Mouse (Mus musculus) heart, embryonic 10.5 days (tissue): ENCODE results near the gene Agtr2. TPM values are rescaled to one million over a fixed set of nuclear protein-coding genes. Genes with fewer than 3 reads are reported as not detected.
"Not testable (repeated sequence)": the region's sequence is repeated elsewhere in the genome, so short reads cannot be mapped to it uniquely, and the experiment has no call there.

Source experiments
- DNase-seq: peaks from one replicate; pipeline ENCODE4 v3.0.0-alpha.2; 2017; ENCODE audit warnings: low spot score
- H3K27ac ChIP-seq: fragments of 300-500 bp; sonication (generic); 2 replicates; pipeline ENCODE4 v1.5.1; 2016; ENCODE audit warnings: mild to moderate bottlenecking
- H3K27me3 ChIP-seq: fragments of 300-500 bp; sonication (generic); 2 replicates; pipeline ENCODE4 v1.6.1; 2016; ENCODE audit warnings: mild to moderate bottlenecking; ENCODE audit not compliant: poor library complexity, insufficient read depth, severe bottlenecking
- H3K36me3 ChIP-seq: fragments of 300-500 bp; sonication (generic); 2 replicates; pipeline ENCODE4 v1.6.1; 2016; ENCODE audit warnings: mild to moderate bottlenecking, moderate library complexity
- H3K4me1 ChIP-seq: fragments of 300-500 bp; sonication (generic); 2 replicates; pipeline ENCODE4 v1.6.1; 2016; ENCODE audit warnings: mild to moderate bottlenecking
- H3K4me3 ChIP-seq: fragments of 300-500 bp; sonication (generic); 2 replicates; pipeline ENCODE4 v1.5.1; 2016; ENCODE audit warnings: mild to moderate bottlenecking, moderate library complexity
- H3K9me3 ChIP-seq: fragments of 300-500 bp; sonication (generic); 2 replicates; pipeline ENCODE4 v1.6.1; 2016; ENCODE audit warnings: mild to moderate bottlenecking, moderate library complexity
- WGBS: fragments of 180-500 bp; shearing (Covaris S2); methylation state at CpG from one replicate; pipeline ENCODE4 v1.1.7; 2016; 5-methylcytosine and 5-hydroxymethylcytosine counted together
- polyA plus RNA-seq: library from polyadenylated mRNA; unstranded; fragments of >200 nt; fragmentation: Nextera tagmentation; extraction: Ambion mirVana; gene quantifications from 2 replicates; pipeline ENCODE4 v1.2.1, GENCODE M21; 2016

The Agtr2 gene
- polyA plus RNA-seq: 0.15 TPM in 1 of 2 replicates, not detected in the other

- no peaks in the 10 kb centered on the region for H3K36me3 ChIP-seq
- no peak within 1 kb of the TSS for H3K27ac ChIP-seq
- 66% methylated on average over 5 of the region's 5 CpGs for WGBS
- no peaks in the 10 kb centered on the region for H3K27me3 ChIP-seq
- no peak within 1 kb of the TSS for H3K4me3 ChIP-seq
- no peaks in the 10 kb centered on the region for H3K9me3 ChIP-seq
- no peak for DNase-seq
- H3K4me1 ChIP-seq: no peaks in the 10 kb centered on the region
Observed at GRCm38 (mm10) chrX:21484414-21484813, at the start of gene Agtr2. Gene Agtr2 (plus strand): TSS chrX:21484544.

- 63% methylated on average over 3 of the region's 3 CpGs for whole genome bisulfite sequencing
- Histone ChIP-seq H3K27ac (no peak overlapping the region), H3K4me3 (no peak overlapping the region), H3K4me1 (no peaks in the 10 kb centered on the region), H3K36me3 (no peaks in the 10 kb centered on the region), H3K9me3 (no peaks in the 10 kb centered on the region), H3K27me3 (no peaks in the 10 kb centered on the region)
- DNase-seq: no peak
Observed at GRCm38 (mm10) chrX:21452519-21452918, 31.8 kb upstream of the Agtr2 start.

- Histone ChIP-seq H3K27me3 (no peaks in the 10 kb centered on the region), H3K9me3 (no peaks in the 10 kb centered on the region), H3K36me3 (no peaks in the 10 kb centered on the region), H3K4me1 (no peaks in the 10 kb centered on the region), H3K4me3 (no peak overlapping the region), H3K27ac (no peak overlapping the region)
- 61% methylated on average over 2 of the region's 2 CpGs for WGBS
- DNase-seq: no peak
Observed at GRCm38 (mm10) chrX:21488111-21488510, 3.8 kb downstream of the Agtr2 start.

GRCm38 (mm10) chrX:21500242-21500641 lies 15.9 kb downstream of the Agtr2 start:
- Histone ChIP-seq H3K27me3 (no peaks in the 10 kb centered on the region), H3K4me1 (no peaks in the 10 kb centered on the region), H3K4me3 (no peak overlapping the region), H3K36me3 (no peaks in the 10 kb centered on the region), H3K9me3 (no peaks in the 10 kb centered on the region), H3K27ac (no peak overlapping the region)
- DNase-seq: no peak
- WGBS: 28% methylated on average over 2 of the region's 2 CpGs

GRCm38 (mm10) chrX:21507333-21507732 lies 23.0 kb downstream of the Agtr2 start:
- not testable (repeated sequence) for H3K27ac ChIP-seq, H3K36me3 ChIP-seq, H3K4me1 ChIP-seq, H3K4me3 ChIP-seq, H3K27me3 ChIP-seq, H3K9me3 ChIP-seq, DNase-seq
- 79% methylated on average over 2 of the region's 2 CpGs for WGBS

GRCm38 (mm10) chrX:21522590-21522989 lies 38.2 kb downstream of the Agtr2 start:
- Histone ChIP-seq H3K27me3 (no peaks in the 10 kb centered on the region), H3K27ac (no peak overlapping the region), H3K9me3 (no peaks in the 10 kb centered on the region), H3K36me3 (no peaks in the 10 kb centered on the region), H3K4me1 (no peaks in the 10 kb centered on the region), H3K4me3 (no peak overlapping the region)
- 73% methylated on average over 4 of the region's 4 CpGs for WGBS
- no peak for DNase-seq

Other genes with a start within 250 kb of the Agtr2 start
- 0.12 TPM in 1 of 2 replicates, not detected in the other for gene Slc6a14, start 230.4 kb downstream of the Agtr2 start, polyA plus RNA-seq